Mouse (Mus musculus): ENCODE data around the gene Cyp2b10.
A peak's percentile ranks its signal among the peaks of the same experiment; 100 is the strongest.
"Not testable (repeated sequence)": the region's sequence is repeated elsewhere in the genome, so short reads cannot be mapped to it uniquely, and the experiment has no call there.

Gene Cyp2b10

GRCm38 (mm10) chr7:25897411-25897810 is at the start of gene Cyp2b10:
Gene Cyp2b10, plus strand, starts transcription at chr7:25897620.
- no peak for DNase-seq (ENCODE audit: low spot score)

GRCm38 (mm10) chr7:25847722-25848443 is 49.5 kb upstream of the Cyp2b10 start:
- peak; percentile 96 for DNase-seq (ENCODE audit: low spot score)

- DNase-seq (ENCODE audit: low spot score) = no peak
Measured at GRCm38 (mm10) chr7:25848444-25848812, 49.0 kb upstream of the Cyp2b10 start.

- DNase-seq (ENCODE audit: low spot score) = peak; percentile 66
Measured at GRCm38 (mm10) chr7:25855082-25855481, 42.3 kb upstream of the Cyp2b10 start.

- DNase-seq (ENCODE audit: low spot score) = no peak
Measured at GRCm38 (mm10) chr7:25859962-25860870, 37.2 kb upstream of the Cyp2b10 start.

GRCm38 (mm10) chr7:25862365-25862764 is 35.1 kb upstream of the Cyp2b10 start:
- no peak for DNase-seq (ENCODE audit: low spot score)

GRCm38 (mm10) chr7:25863756-25864155 is 33.7 kb upstream of the Cyp2b10 start:
- DNase-seq (ENCODE audit: low spot score) = no peak

- no peak for DNase-seq (ENCODE audit: low spot score)
Measured at GRCm38 (mm10) chr7:25864861-25865260, 32.6 kb upstream of the Cyp2b10 start.

- DNase-seq (ENCODE audit: low spot score) = no peak
Measured at GRCm38 (mm10) chr7:25869789-25870188, 27.6 kb upstream of the Cyp2b10 start.

- no peak for DNase-seq (ENCODE audit: low spot score)
Measured at GRCm38 (mm10) chr7:25872624-25873023, 24.8 kb upstream of the Cyp2b10 start.

- DNase-seq (ENCODE audit: low spot score) = no peak
Measured at GRCm38 (mm10) chr7:25878735-25879134, 18.7 kb upstream of the Cyp2b10 start.

- DNase-seq (ENCODE audit: low spot score) = not testable (repeated sequence)
Measured at GRCm38 (mm10) chr7:25880721-25881120, 16.7 kb upstream of the Cyp2b10 start.

GRCm38 (mm10) chr7:25884272-25884671 is 13.1 kb upstream of the Cyp2b10 start:
- no peak for DNase-seq (ENCODE audit: low spot score)

GRCm38 (mm10) chr7:25887758-25888157 is 9.7 kb upstream of the Cyp2b10 start:
- DNase-seq (ENCODE audit: low spot score) = no peak

- no peak for DNase-seq (ENCODE audit: low spot score)
Measured at GRCm38 (mm10) chr7:25893159-25893558, 4.3 kb upstream of the Cyp2b10 start.

- no peak for DNase-seq (ENCODE audit: low spot score)
Measured at GRCm38 (mm10) chr7:25895162-25895561, 2.3 kb upstream of the Cyp2b10 start.

GRCm38 (mm10) chr7:25898064-25898463 is 644 bp downstream of the Cyp2b10 start:
- no peak for DNase-seq (ENCODE audit: low spot score)

GRCm38 (mm10) chr7:25902061-25902690 is 4.8 kb downstream of the Cyp2b10 start:
- DNase-seq (ENCODE audit: low spot score) = no peak

- no peak for DNase-seq (ENCODE audit: low spot score)
Measured at GRCm38 (mm10) chr7:25903156-25903555, 5.7 kb downstream of the Cyp2b10 start.

- DNase-seq (ENCODE audit: low spot score) = no peak
Measured at GRCm38 (mm10) chr7:25904066-25904465, 6.6 kb downstream of the Cyp2b10 start.

- DNase-seq (ENCODE audit: low spot score) = no peak
Measured at GRCm38 (mm10) chr7:25904489-25904888, 7.1 kb downstream of the Cyp2b10 start.

GRCm38 (mm10) chr7:25907380-25907779 is 10.0 kb downstream of the Cyp2b10 start:
- no peak for DNase-seq (ENCODE audit: low spot score)

- DNase-seq (ENCODE audit: low spot score) = no peak
Measured at GRCm38 (mm10) chr7:25910046-25910445, 12.6 kb downstream of the Cyp2b10 start.
